Mouse (Mus musculus): ENCODE results near the gene Pard3.

GRCm38 (mm10) chr8:127506336-127506735, 442.6 kb downstream of the Pard3 start:
- TF ChIP-seq CTCF (IDR thresholded peaks at IDR 0.05; ENCODE audit: borderline replicate concordance, insufficient read depth, low read depth, low read length) (no peak), POLR2A (IDR thresholded peaks at IDR 0.05; ENCODE audit: borderline replicate concordance, insufficient read depth, low read length) (no peak)

Measured in cerebellum, adult 2 months (tissue).